Mouse (Mus musculus): Measurements from ENCODE around the gene Mgarp.

- TF ChIP-seq POLR2AphosphoS5 (IDR thresholded peaks at IDR 0.05; ENCODE audit: insufficient replicate concordance, low read depth, low read length) (no peak), TAL1 (conservative IDR thresholded peaks at IDR 0.05; ENCODE audit: low read depth, low read length) (peak; percentile 56; the same call in 1 of the 2 replicates)
Measured at GRCm38 (mm10) chr3:51388904-51389303, 7.6 kb downstream of the Mgarp start.

Data from G1E (cell line).